Mouse (Mus musculus) megakaryocyte progenitor cell, adult 5-6 weeks (primary cell): ENCODE measurements around the gene Brca1. TPM values are rescaled to one million over a fixed set of nuclear protein-coding genes. Genes with fewer than 3 reads are reported as not detected.
"Not testable (repeated sequence)": the region's sequence is repeated elsewhere in the genome, so short reads cannot be mapped to it uniquely, and the experiment has no call there.

Experiments used
- ATAC-seq: replicated peaks from 2 replicates; pipeline ENCODE4 v1.8.0; 2016; ENCODE audit warnings: mild to moderate bottlenecking, moderate TSS enrichment, inconsistent platforms; ENCODE audit not compliant: poor library complexity
- total RNA-seq, 2 experiments: library from RNA; stranded (forward) in 1 of 2; stranded (reverse) in 1 of 2; fragments of 157-497, 149-512 nt in 1 of 2; fragments of 200-1000 nt in 1 of 2; gene quantifications; 2 replicates each; pipeline versions ENCODE4 v1.2.3 to v1.2.4; 2015 to 2017

Gene Brca1
- total RNA-seq, 2 experiments from 2014 or later = 31.4 to 36.0 TPM

DNA sequence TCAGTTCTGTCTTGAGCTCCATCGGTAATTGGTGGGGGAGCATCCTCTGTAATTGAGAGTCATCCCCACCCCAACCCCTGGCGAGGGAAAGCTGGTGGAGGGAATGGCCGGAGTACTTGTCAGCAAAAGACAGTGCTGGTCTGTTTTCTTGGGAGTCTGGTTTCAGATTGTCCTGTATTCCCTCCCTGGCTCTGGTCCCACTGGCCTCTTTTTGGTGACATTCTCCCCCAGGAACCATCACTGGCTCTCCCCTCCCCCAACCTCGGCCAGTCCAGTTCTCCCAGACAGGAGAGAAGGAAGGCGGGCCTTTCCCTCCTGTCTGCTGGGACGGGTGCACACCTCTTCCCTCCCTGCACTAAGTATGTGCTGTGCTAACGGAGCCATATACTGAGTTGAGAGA is 79.4 kb downstream of the Brca1 start:
- no peak for ATAC-seq

DNA sequence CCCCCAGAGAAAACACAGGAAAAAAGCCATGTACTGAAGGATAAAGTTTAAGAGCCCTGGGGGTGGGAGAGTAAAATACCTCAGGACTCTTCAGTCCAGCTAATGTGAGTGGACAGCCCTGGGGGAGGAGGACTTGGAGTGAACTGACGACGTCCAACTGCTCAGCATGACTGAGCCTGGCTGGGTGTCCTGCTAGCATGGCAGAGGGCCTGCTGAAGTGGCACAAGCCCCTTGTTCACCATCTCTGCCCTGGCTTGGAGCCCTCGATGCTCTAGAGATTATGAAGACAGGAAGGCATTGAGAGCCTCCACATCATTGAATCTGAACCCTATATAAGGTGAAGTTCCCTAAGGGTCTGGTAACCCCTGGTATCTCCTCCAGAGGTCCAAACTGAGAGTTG is 79.8 kb downstream of the Brca1 start:
- ATAC-seq = no peak

DNA sequence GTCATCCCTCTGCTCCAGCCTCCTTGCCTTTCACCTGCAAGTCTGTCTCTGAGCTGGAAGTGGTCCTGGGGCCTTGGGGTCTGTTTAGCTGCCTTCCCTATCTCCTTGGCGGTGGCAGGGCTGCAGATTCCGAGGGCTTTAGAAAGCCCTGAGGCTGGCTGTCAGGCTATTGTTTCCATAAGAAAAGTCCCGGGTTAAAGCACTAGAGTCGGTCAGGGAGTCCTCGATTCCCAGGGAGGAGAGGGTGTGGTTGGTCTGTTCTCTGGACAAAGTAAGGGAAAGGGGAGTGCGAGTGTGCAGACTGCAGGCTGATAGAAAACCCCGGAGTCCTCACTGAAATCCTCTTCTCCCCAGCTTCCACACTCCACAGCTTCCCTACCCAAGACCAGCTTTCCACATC is 81.5 kb downstream of the Brca1 start:
- no peak for ATAC-seq

DNA sequence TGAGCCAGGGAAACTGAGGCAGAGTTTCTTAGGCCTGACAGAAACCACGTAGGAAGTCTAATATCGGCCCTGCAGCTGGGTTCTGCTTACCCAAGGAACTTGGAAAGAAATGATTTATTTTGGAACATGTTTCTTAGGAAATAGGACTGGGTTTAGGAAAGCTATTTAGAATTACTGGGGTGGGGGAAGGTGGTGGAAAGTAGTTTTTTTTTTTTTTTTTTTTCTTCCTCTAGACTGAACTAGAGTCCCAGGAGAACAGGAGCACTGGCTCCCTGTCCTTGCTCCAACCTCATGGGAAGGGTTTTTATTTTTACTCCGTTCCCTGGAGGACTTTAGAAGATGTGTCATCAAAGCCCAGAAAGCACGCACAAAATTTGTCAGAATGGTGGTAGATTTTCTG is 82.6 kb downstream of the Brca1 start:
- ATAC-seq = no peak

DNA sequence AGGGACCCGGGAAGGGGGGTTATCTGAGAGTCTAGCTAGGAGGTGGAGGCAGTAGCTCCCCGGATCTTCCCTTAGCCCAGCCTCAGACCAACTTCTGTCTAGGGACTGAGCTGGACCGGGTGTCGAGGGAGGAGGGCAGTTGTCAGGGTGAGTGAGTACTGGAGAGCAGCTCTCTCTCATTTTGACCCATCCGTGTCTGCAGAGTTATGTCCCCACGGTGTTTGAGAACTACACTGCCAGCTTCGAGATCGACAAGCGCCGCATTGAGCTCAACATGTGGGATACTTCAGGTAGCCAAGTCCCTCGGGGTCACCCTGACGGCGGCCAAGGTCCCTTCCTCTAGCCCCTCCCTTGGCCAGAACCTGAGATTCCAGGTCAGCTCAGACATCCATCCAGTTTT is 83.0 kb downstream of the Brca1 start:
- ATAC-seq = no peak

DNA sequence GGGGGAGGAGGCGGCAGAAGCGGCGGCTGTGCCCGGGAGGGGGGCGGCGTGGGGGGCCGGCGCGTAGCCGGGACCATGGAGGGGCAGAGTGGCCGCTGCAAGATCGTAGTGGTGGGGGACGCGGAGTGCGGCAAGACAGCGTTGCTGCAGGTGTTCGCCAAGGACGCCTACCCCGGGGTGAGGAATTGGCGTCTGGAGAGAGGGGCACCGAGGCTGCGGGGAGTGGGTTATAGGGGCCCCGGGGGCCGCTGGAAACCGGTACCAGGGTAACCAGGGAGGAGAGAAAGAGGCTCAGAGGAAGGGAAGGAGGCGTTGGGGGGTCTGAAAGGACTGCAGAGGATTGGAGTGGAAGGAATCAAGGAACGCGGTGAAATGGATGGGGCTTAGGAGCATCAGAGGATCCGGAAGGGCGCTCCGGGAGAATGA is 83.5 kb downstream of the Brca1 start:
- no peak for ATAC-seq

DNA sequence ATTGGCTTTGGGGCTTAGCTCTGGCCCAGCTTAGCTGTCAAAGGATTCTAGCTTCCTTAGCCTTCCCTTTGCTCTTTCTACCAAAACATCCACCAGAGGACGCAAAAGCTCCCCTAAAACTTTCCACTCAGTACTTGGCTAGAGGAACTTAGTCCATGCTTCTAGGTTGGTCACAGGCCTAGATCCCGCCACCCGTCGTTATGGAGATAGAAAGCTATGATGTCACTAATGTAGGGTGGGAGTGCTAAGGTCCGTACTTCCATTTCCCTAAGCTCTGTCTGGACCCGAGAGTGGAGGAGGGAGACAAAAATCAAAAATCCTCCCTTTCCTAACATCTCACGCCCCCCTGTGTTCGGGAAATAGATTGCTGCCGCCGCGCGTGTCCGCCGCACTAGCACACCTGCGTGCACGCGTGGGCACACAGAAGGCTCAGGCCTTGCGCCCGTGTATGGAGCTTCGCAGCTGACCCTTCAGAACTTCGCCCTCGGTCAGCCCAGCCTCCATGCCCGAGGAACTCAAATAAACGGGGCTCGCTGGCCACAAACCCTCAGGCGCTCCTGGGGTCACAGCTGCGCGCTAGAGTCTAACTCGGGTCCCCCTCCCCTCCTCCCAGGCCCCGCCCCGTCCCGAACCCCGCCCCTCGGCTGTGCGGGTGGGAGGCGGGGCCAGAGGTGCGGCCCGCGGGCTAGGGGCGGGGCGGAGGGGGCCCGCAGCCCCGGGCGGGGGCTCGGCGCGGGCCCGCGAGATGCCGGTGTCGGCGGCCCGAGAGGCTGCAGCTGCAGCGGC is 84.1 kb downstream of the Brca1 start:
- peak; percentile 42 for ATAC-seq

DNA sequence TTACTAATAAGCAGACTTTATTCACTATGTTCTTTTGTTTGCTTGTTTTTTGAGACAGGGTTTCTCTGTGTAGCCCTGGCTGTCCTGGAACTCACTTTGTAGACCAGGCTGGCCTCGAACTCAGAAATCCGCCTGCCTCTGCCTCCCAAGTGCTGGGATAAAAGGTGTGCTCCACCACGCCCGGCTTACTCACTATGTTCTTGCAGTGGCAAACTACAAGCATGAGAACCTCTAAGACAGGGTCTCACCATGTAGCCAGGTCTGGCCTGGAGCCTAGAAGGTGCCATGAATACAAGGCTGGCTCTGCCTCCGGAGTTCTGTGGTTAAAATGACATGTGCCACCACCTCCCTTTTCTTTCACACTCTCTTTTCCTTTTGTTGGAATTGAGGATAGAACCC is 85.2 kb downstream of the Brca1 start:
- not testable (repeated sequence) for ATAC-seq

DNA sequence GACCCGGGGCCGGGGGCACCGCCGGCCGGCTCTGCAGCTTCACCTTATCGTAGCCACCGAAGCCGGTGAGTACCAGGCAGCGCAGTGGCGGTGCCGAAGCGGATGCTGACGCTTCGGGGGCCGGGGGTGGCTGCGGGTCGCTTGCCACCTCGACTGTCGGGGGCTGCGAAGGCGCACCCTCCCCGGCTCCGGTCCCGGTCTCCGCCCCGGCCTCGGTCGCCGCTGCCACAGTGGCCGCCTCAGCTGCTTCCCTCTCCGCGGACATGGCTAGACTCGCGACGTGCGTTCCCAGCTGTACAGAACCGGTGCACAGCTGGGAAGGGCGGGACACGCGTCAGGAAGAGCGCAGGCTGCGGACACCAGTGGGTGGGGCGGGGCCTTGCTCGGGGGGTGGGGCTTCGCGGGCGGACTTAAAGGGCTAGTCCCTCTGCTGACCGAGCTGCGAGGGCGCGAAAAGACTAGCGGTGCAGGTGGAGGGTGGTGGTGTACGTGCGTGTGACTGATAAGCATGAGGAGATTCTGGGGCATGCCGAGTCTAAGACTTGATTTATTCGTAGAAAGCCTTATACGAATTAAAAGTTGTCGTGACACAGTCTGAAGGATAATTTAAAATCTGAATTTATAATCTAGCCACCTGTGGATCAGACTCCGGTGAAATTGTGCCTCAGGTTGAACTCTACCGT is 85.7 kb downstream of the Brca1 start, which contains the start of gene Vat1:
Vat1 (minus strand) TSS at position 362 of the 683 bp plus-strand sequence.
- peak; percentile 18 for ATAC-seq

DNA sequence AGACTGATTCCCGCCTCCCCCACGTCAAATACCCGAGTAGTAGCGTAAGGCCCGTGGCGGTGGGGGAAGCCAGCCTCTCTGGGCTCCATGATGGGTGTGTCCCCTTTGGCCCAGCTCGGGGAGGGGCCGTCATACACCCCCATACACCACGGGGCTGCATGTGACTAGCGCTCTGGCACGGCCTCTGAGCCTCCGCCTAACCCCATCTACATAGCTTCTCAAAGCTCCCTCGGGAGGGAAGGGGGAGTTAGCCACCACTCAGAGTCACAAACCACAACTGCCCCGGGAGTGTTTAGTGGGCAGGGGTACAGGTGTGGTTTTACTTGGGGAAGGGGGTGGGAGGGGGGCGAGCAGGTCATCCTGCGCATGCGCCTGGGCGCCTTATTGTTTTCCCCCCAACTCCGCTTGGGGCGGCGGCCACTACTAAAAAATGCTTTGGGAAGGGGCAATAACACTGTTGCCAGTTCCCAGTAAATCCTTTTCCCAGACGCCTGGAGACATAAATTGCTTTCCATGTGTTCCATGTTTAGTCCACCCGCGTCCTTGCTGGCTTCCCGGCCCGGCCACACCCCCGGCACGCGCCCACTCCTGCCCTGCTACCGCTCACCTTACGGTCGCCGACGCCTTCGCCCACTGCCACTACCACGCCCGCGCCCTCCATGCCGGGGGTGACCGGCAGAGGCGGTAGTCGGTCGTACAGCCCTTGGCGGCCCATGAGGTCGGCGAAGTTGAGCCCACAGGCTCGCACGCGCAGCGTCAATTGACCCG is 86.5 kb downstream of the Brca1 start:
- peak; percentile 18; the same call in 1 of the 2 replicates for ATAC-seq

DNA sequence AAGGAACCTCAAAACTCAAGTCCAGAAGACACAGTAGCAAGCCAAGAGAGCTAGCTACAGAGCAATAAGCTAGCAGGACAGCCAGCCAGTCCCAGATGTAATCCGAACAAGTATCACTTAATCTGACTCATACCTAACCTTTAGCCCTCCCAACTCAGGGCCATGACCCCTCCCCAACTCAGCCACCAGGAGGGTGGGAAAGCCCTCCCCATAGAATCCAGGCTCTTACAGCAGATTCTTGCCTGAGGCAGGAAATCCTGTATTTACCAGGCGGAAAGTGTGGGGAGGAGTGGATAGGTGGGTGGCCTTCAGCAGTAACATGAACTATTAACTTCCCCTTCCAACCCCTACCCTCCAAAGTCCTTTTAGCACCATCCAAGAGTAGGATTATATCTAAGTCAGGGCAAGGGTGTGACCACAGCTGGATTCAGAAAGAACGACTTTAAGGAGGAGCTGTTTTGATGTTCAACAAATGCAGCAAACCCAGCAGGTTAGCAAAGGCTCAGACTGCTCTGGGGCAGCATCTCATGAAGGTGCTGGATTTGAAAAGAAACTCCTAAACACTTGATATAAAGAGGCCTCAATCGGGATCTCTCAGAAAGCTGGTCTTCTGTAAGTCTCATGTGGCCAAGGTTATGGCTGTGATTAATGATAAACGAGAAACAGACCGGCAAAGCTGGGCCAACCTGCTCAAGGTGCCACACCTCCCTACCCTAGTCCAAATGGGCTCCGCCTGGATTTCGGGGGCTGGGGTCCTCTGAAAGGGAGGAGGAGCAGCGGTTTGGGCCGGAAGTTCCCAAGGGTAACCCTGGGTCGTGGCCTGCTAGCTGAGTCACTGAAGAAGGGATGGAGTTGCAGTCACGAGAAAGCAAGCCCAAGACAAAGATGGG is 87.3 kb downstream of the Brca1 start, which contains the start of gene Rnd2:
Rnd2 (plus strand) TSS at position 789 of the 890 bp plus-strand sequence.
- no peak for ATAC-seq

DNA sequence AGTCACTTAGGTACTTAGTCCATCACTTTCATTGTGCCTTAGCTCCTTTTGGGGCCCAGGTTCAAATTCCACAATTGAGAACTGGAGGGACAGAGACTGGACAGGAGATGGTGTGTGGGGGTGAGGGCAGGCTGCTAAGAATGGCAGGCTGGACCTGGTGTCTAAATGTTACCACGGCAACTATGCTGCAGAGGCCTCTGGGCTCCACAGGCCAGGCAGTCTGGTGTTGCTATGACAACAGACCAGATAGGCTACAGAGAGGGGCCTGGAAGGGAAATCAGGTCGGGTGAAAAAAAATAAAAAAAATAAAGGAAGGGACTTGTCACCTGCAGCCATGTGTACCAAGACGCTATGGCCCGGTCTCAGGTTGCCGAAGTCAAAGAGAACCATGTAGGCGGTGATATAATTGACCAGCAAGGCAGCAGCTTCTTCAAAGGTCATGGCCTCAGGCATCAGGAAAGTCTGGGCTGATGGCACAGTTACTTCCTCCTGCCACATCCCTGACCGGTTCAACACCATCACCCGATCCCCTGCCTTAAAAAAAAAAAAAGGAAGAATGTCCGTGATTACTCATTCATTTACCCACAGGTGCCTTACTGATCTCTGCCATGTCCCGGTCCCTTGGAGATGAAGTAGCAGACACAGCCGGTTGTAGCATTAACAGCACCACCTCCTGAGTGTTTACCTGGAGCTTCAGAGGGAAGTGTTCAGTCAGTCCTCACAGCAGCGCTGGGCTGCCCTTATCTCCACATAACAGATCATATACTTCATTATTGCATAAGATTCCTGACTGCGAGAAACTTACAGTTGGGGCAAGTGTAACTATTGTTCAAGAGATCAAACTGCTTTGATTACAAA is 88.9 kb downstream of the Brca1 start:
- ATAC-seq = peak; percentile 30

DNA sequence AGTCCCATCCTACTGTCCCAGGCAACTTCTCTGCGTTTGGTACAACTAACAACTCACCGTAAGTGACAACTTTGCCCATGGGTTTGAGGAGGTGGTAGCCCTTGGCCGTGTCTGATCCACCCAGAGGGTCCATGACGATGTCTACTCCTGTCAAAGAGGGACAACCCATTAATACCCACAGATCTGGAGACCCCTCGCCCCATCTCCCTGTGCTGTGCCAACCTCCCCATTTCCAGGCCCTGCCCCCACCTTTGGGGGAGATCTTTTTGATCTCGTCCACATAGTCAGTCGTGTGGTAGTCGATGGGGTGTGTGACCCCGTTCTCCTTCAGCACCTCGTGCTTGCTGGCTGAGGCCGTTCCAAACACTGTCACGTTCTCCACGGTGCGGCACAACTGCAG is 89.6 kb downstream of the Brca1 start:
- no peak for ATAC-seq

DNA sequence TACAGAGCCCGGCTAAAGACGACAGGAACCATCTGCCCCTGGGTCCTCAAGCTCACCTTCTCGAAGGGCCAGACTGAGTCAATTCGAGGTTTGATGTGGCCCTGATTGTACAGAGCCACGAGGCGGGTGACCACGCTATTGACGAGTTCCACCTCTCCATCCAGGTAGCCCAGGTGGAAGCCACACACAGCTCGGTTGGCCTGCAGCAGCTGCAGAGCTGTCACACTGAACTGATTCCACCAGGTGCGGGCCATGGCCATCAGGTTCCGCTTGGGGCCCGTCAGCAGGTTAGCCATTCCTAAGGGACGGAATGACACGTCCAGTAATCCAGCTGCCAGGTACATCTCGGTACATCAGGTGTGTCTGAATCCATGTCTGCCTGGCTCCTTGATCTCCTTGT is 91.4 kb downstream of the Brca1 start:
- ATAC-seq = no peak

DNA sequence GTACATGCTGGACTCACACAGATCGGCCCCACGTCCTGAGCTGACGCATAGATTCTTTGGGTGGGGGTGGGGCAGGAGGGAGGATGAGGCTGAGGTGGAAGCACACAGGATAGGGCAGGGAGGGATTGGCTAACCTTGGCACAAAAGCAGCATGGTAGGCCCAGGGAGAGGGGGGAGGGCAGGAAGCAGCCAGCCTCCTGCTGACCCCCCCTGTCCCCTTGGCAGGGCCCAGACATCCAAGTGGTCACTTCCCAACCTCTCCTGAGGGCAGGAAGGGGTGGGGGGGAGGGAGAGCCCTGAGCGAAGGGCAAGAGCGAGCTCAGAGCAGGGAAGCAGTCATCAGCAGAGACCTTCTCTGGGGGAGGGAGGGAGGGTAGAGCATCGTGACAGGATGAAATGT is 92.0 kb downstream of the Brca1 start:
- ATAC-seq = no peak

DNA sequence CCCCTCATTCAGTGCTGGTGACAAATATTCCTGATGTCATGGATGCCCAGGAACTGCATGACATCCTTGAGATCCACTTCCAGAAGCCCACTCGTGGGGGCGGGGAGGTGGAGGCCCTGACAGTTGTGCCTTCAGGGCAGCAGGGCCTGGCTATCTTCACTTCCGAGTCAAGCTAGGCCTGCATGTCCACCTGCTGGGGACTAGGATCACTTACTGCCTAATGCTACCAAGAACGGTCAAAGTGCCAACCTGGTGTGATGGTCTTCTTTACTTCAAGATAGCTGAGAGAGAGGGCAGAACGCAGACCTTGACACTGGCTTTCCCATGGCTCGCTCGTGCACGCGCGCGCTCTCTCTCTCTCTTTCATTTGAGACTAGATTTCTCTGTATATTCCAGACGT is 93.5 kb downstream of the Brca1 start:
- ATAC-seq = no peak

DNA sequence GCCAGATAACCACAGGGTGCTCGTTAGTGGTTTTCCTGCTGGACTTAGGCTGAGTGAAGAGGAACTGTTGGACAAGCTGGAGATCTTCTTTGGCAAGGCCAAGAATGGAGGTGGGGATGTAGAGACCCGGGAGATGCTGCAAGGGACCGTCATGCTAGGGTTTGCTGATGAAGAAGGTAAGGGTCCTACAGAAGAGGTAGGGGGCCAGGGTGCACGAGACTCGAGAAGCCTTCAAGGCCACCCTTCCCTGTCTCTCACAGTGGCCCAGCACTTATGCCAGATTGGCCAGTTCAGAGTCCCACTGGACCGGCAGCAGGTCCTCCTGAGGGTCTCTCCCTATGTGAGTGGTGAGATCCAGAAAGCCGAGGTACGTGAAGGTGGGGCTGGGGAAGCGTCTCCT is 94.1 kb downstream of the Brca1 start:
- no peak for ATAC-seq

DNA sequence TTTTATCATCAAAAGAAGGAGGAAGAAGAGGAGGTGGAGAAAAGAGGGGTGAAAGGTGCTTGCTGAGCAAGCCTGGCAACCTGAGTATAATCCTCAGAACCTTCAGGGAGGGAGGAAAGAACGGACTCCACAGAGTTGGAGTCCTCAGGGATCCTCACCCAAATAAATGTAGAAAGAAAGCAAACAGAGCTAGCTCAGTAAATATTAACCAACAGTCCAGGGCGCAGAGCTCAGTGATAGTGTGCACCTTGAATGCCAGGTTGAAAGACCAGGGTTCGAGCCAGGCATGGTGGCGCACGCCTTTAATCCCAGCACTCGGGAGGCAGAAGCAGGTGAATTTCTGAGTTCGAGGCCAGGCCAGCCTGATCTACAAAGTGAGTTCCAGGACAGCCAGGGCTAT is 96.1 kb downstream of the Brca1 start:
- no peak for ATAC-seq

DNA sequence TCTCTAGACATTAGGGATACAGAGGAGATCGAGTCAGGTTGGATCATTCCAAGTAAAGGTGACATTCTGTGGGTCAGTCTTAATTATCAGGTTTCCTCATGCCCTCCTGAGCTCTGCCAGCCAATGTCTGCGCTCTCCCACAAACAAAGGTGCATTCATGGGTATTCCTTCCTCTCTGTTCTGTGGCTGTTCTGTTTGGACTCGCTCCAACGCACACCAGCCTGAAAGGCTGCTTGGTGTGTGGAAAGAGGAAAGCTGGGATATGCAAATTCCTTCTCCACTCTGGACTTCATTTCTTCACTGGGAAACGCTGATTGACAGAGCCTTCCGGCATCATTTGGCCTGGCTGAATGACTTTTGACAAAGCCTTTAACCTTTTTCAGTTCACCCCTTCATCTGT is 97.1 kb downstream of the Brca1 start:
- ATAC-seq = no peak
